Mouse (Mus musculus): ENCODE data around the gene Fam189b. TPM values are rescaled to one million over a fixed set of nuclear protein-coding genes. Genes with fewer than 3 reads are reported as not detected.

Fam189b gene
- total and polyA plus RNA-seq, 2 experiments from 2014 or later: 2.1 to 5.7 TPM

- Histone ChIP-seq H3K36me3 (replicated peaks; ENCODE audit: control insufficient read depth, insufficient read depth, low read length) (peaks cover 49% of the 10 kb centered on the region), H3K4me3 (ENCODE audit: low read depth, low read length) (no peak overlapping the region), H3K9me3 (replicated peaks; ENCODE audit: control insufficient read depth, low read length) (no peaks in the 10 kb centered on the region), H3K9ac (replicated peaks; ENCODE audit: low read depth, low read length) (no peak overlapping the region), H3K27me3 (ENCODE audit: control insufficient read depth, insufficient read depth, low read length) (no peaks in the 10 kb centered on the region), H3K4me2 (ENCODE audit: low read depth, low read length) (no peak overlapping the region), H3K27ac (ENCODE audit: low read depth) (no peak overlapping the region), H3K4me1 (ENCODE audit: control insufficient read depth, insufficient read depth) (peaks cover 11% of the 10 kb centered on the region; the same call in 1 of the 2 replicates)
- WGBS: 90% methylated on average over 19 of the region's 19 CpGs
- no peak for TF ChIP-seq EP300 (IDR thresholded peaks at IDR 0.05; ENCODE audit: low read depth)
- DNase-seq (ENCODE audit: low spot score) (no peak), ATAC-seq (ENCODE audit: insufficient read depth, low read depth) (no peak)
Measured at GRCm38 (mm10) chr3:89166945-89167344, 16.0 kb upstream of the Fam189b start.

GRCm38 (mm10) chr3:89174844-89175243 lies 8.1 kb upstream of the Fam189b start:
- Histone ChIP-seq H3K27me3 (ENCODE audit: control insufficient read depth, insufficient read depth, low read length) (no peaks in the 10 kb centered on the region), H3K27ac (ENCODE audit: low read depth) (no peak overlapping the region), H3K4me1 (ENCODE audit: control insufficient read depth, insufficient read depth) (peaks cover 9% of the 10 kb centered on the region), H3K4me2 (ENCODE audit: low read depth, low read length) (no peak overlapping the region), H3K9ac (replicated peaks; ENCODE audit: low read depth, low read length) (no peak overlapping the region), H3K4me3 (ENCODE audit: low read depth, low read length) (no peak overlapping the region), H3K9me3 (replicated peaks; ENCODE audit: control insufficient read depth, low read length) (no peaks in the 10 kb centered on the region), H3K36me3 (replicated peaks; ENCODE audit: control insufficient read depth, insufficient read depth, low read length) (peaks cover 77% of the 10 kb centered on the region)
- ATAC-seq (ENCODE audit: insufficient read depth, low read depth): no peak
- TF ChIP-seq CTCF (IDR thresholded peaks at IDR 0.05; ENCODE audit: low read depth): no peak
- no peak for TF ChIP-seq EP300 (IDR thresholded peaks at IDR 0.05; ENCODE audit: low read depth)
- WGBS: 93% methylated on average over 11 of the region's 11 CpGs
- DNase-seq (ENCODE audit: low spot score): no peak

GRCm38 (mm10) chr3:89175544-89175943 lies 7.4 kb upstream of the Fam189b start:
- WGBS: 84% methylated on average over 10 of the region's 10 CpGs
- no peak for ATAC-seq (ENCODE audit: insufficient read depth, low read depth)
- H3K9ac ChIP-seq (replicated peaks; ENCODE audit: low read depth, low read length): no peak overlapping the region

GRCm38 (mm10) chr3:89176421-89176820 lies 6.5 kb upstream of the Fam189b start:
- Histone ChIP-seq H3K27me3 (ENCODE audit: control insufficient read depth, insufficient read depth, low read length) (no peaks in the 10 kb centered on the region), H3K4me3 (ENCODE audit: low read depth, low read length) (no peak overlapping the region), H3K36me3 (replicated peaks; ENCODE audit: control insufficient read depth, insufficient read depth, low read length) (peaks cover 76% of the 10 kb centered on the region), H3K9me3 (replicated peaks; ENCODE audit: control insufficient read depth, low read length) (no peaks in the 10 kb centered on the region), H3K27ac (ENCODE audit: low read depth) (no peak overlapping the region), H3K9ac (replicated peaks; ENCODE audit: low read depth, low read length) (no peak overlapping the region), H3K4me1 (ENCODE audit: control insufficient read depth, insufficient read depth) (peaks cover 9% of the 10 kb centered on the region), H3K4me2 (ENCODE audit: low read depth, low read length) (no peak overlapping the region)
- DNase-seq (ENCODE audit: low spot score) (no peak), ATAC-seq (ENCODE audit: insufficient read depth, low read depth) (no peak)
- WGBS: 77% methylated on average over 7 of the region's 7 CpGs
- TF ChIP-seq CTCF (IDR thresholded peaks at IDR 0.05; ENCODE audit: low read depth) (no peak), EP300 (IDR thresholded peaks at IDR 0.05; ENCODE audit: low read depth) (no peak)

More at GRCm38 (mm10) chr3:89175544-89175943, 7.4 kb upstream of the Fam189b start:
- H3K9me3 ChIP-seq (replicated peaks; ENCODE audit: control insufficient read depth, low read length): no peaks in the 10 kb centered on the region
- H3K36me3 ChIP-seq (replicated peaks; ENCODE audit: control insufficient read depth, insufficient read depth, low read length): peaks cover 77% of the 10 kb centered on the region
- no peaks in the 10 kb centered on the region for H3K27me3 ChIP-seq (ENCODE audit: control insufficient read depth, insufficient read depth, low read length)
- no peak for DNase-seq (ENCODE audit: low spot score)
- H3K27ac ChIP-seq (ENCODE audit: low read depth): no peak overlapping the region
- peaks cover 9% of the 10 kb centered on the region for H3K4me1 ChIP-seq (ENCODE audit: control insufficient read depth, insufficient read depth)
- H3K4me2 ChIP-seq (ENCODE audit: low read depth, low read length): no peak overlapping the region
- no peak overlapping the region for H3K4me3 ChIP-seq (ENCODE audit: low read depth, low read length)
- TF ChIP-seq EP300 (IDR thresholded peaks at IDR 0.05; ENCODE audit: low read depth) (no peak), CTCF (IDR thresholded peaks at IDR 0.05; ENCODE audit: low read depth) (no peak)

- Histone ChIP-seq H3K4me3 (ENCODE audit: low read depth, low read length) (peak within 1 kb of the TSS; percentile 79), H3K27ac (ENCODE audit: low read depth) (peak within 1 kb of the TSS; percentile 69), H3K4me2 (ENCODE audit: low read depth, low read length) (peak within 1 kb of the TSS; percentile 83), H3K36me3 (replicated peaks; ENCODE audit: control insufficient read depth, insufficient read depth, low read length) (peaks cover 75% of the 10 kb centered on the region), H3K9ac (replicated peaks; ENCODE audit: low read depth, low read length) (peak within 1 kb of the TSS; percentile 80), H3K4me1 (ENCODE audit: control insufficient read depth, insufficient read depth) (peaks cover 9% of the 10 kb centered on the region), H3K9me3 (replicated peaks; ENCODE audit: control insufficient read depth, low read length) (no peaks in the 10 kb centered on the region), H3K27me3 (ENCODE audit: control insufficient read depth, insufficient read depth, low read length) (no peaks in the 10 kb centered on the region)
- WGBS: under 1% methylated on average over 43 of the region's 43 CpGs
- DNase-seq (ENCODE audit: low spot score) (peak; percentile 97), ATAC-seq (ENCODE audit: insufficient read depth, low read depth) (peak; percentile 96)
- TF ChIP-seq CTCF (IDR thresholded peaks at IDR 0.05; ENCODE audit: low read depth): no peak
- TF ChIP-seq EP300 (IDR thresholded peaks at IDR 0.05; ENCODE audit: low read depth): peak; percentile 84
Measured at GRCm38 (mm10) chr3:89177242-89178106, 5.5 kb upstream of the Fam189b start, which contains the start of gene Scamp3. Gene Scamp3, plus strand, starts transcription at chr3:89177473.

All from heart, postnatal 0 days (tissue).